Mouse (Mus musculus): ENCODE results near the gene Arhgap35. TPM values are rescaled to one million over a fixed set of nuclear protein-coding genes. Genes with fewer than 3 reads are reported as not detected.
A peak's percentile ranks its signal among the peaks of the same experiment; 100 is the strongest.
"Not testable (repeated sequence)": the region's sequence is repeated elsewhere in the genome, so short reads cannot be mapped to it uniquely, and the experiment has no call there.

Arhgap35 gene
- polyA plus RNA-seq (2014; fragmentation: Nextera tagmentation; extraction: Ambion mirVana), result 29.6 and 30.5 TPM in 2 replicates

DNA sequence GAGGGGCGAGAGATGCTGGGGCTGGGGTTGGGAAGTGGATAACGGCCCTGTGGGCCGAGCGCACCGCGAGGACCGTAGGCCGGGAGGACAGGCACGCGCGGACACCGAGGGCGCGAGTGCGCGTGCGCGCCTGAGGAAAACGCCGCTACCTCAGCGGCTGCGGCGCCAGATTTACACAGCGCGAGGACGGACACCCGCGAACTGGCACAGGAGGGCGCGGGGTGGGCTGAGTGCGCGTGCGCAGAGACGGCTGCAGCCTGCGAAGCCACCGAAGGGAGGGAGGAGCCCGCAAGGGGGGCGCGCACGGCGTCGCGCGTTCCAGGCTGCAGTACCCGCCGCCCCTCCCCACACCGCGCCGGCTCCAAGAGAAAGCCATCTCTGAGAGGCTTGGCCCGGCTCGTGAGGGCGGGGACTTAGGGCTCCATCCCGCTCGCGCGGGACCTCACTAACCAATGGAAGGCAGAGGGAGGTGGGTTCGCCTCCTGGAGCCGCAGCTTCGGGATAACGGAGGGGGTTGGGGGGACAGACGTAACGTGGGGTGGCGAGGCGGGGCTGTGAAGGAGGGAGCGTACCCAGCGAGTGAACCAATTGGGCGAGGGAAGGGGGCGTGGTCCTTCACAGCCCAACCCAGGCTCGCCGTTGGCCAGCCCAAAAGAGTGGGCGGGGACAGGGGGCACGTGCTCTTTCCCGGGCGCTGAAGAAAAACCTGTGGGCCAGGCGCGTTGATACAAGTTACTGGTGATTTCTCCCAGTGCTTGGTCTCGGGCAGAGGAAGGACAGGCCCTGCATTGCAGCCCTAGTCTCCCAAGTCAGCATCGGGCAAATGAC, at the start of gene Arhgap35:
Gene Arhgap35 (minus strand): TSS at position 106 of the 828 bp plus-strand sequence.
- Histone ChIP-seq H3K9me3 (ENCODE audit: low read depth, low read length) (no peaks in the 10 kb centered on the region), H3K9ac (peak within 1 kb of the TSS; percentile 95), H3K4me1 (ENCODE audit: insufficient read depth) (peaks cover 42% of the 10 kb centered on the region), H3K27me3 (ENCODE audit: insufficient read depth, low read length) (no peaks in the 10 kb centered on the region), H3K36me3 (ENCODE audit: insufficient read depth) (no peaks in the 10 kb centered on the region), H3K4me2 (peak within 1 kb of the TSS; percentile 67), H3K27ac (ENCODE audit: low read depth) (peak within 1 kb of the TSS; percentile 100), H3K4me3 (ENCODE audit: low read depth, low read length) (peak within 1 kb of the TSS; percentile 94)
- DNase-seq, result peak; percentile 99
- ATAC-seq (ENCODE audit: insufficient read depth), result peak; percentile 96
- no peak for TF ChIP-seq CTCF (IDR thresholded peaks at IDR 0.05; ENCODE audit: low read depth)
- under 1% methylated on average over 78 of the region's 78 CpGs for WGBS

DNA sequence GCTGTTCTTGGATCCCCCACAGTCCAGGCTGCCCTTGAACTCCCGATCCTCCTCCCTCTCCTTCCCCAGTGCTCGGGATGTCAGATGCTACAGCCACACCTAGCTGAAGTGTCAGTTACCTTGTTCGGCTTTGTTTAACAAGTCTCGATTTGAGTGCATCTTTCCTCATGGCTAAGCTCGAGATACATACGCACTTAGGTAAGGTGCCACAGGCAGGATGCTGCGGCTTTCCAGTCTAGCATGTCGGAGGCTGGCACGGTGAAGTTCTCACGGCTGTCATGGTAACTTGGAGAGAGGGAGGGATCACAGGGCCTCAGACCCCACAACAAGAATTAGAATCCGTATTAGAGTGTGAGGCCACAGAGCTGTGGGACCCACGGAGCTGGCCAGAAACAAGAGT, 29.5 kb upstream of the Arhgap35 start:
- Histone ChIP-seq H3K36me3 (ENCODE audit: insufficient read depth) (no peaks in the 10 kb centered on the region), H3K27ac (ENCODE audit: low read depth) (no peak overlapping the region), H3K4me1 (ENCODE audit: insufficient read depth) (no peaks in the 10 kb centered on the region), H3K9ac (no peak overlapping the region), H3K4me2 (no peak overlapping the region), H3K9me3 (ENCODE audit: low read depth, low read length) (no peaks in the 10 kb centered on the region), H3K27me3 (ENCODE audit: insufficient read depth, low read length) (no peaks in the 10 kb centered on the region), H3K4me3 (ENCODE audit: low read depth, low read length) (no peak overlapping the region)
- TF ChIP-seq CTCF (IDR thresholded peaks at IDR 0.05; ENCODE audit: low read depth), result no peak
- 63% methylated on average over 12 of the region's 12 CpGs for WGBS
- no peak for DNase-seq
- no peak for ATAC-seq (ENCODE audit: insufficient read depth)

DNA sequence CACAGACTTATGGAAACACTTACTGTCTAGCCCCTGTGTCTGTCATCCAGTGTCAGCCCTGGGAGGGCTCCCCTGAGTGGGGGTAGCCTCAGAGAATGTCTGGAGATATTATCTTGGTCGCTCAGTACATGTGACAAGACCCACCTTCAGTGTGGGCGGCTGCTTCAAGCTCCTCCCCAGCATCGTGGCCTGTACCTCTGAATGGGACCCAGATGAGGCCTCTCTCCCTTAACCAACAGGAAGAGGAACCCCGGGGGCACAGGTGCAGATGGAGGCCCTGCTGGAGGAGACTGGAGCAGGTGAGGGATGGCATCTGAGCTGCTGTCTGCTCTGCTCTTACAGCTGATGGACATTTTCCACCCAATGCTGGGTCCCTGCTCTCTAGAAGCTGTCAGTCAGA, 28.3 kb upstream of the Arhgap35 start:
- not testable (repeated sequence) for H3K4me1 ChIP-seq (ENCODE audit: insufficient read depth); ATAC-seq (ENCODE audit: insufficient read depth)

DNA sequence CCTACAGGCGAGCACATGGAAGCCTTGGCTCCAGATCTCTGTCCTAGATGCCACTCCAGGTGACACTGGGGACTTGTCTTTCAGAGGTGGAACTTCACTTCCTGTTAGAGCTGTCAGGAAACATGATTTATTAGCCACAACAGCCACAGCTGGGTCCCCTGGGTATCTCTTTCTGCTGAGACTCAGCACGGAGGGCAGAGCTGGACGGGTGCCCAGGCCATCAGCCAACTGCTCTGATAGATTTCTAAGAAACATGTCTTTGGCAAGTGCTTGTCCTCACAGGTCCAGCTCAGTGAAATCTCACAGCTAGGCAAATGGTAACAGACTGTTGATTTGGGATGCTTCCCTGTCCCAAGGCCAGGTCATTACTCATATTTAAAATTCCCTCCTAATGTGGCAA, 24.2 kb upstream of the Arhgap35 start:
- Histone ChIP-seq H3K9me3 (ENCODE audit: low read depth, low read length) (no peaks in the 10 kb centered on the region), H3K4me3 (ENCODE audit: low read depth, low read length) (no peak overlapping the region), H3K9ac (no peak overlapping the region), H3K36me3 (ENCODE audit: insufficient read depth) (no peaks in the 10 kb centered on the region), H3K4me2 (no peak overlapping the region), H3K27me3 (ENCODE audit: insufficient read depth, low read length) (no peaks in the 10 kb centered on the region), H3K27ac (ENCODE audit: low read depth) (no peak overlapping the region), H3K4me1 (ENCODE audit: insufficient read depth) (no peaks in the 10 kb centered on the region)
- no peak for TF ChIP-seq CTCF (IDR thresholded peaks at IDR 0.05; ENCODE audit: low read depth)
- DNase-seq, result peak; percentile 68
- 55% methylated on average over 3 of the region's 3 CpGs for WGBS
- ATAC-seq (ENCODE audit: insufficient read depth), result peak; percentile 24; the same call in 1 of the 2 replicates

More for the DNA sequence above, 28.3 kb upstream of the Arhgap35 start:
- not testable (repeated sequence) for DNase-seq; H3K27me3 ChIP-seq (ENCODE audit: insufficient read depth, low read length); H3K9me3 ChIP-seq (ENCODE audit: low read depth, low read length); H3K27ac ChIP-seq (ENCODE audit: low read depth); H3K4me2 ChIP-seq; H3K4me3 ChIP-seq (ENCODE audit: low read depth, low read length); H3K9ac ChIP-seq; H3K36me3 ChIP-seq (ENCODE audit: insufficient read depth)
- WGBS, result 37% methylated on average over 3 of the region's 4 CpGs

DNA sequence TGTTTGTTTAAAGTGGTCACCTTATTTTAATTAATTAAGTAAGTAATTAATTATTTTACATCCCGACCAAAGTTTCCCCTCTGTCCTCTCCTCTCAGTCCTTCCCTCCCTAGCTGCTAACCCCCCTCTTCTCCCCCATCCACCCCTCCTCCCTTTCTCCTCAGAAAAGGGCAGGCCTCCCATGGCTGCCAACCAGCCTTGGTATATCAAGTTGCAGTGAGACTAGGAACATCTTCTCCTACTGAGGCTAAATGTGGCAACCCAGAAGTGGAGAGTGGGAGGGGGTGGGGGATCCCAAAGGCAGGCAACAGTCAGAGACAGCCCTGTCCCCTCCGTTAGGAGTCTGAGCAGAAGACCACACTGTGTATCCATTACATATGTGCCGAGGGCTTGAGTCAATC, 20.3 kb upstream of the Arhgap35 start:
- ATAC-seq (ENCODE audit: insufficient read depth), result no peak

DNA sequence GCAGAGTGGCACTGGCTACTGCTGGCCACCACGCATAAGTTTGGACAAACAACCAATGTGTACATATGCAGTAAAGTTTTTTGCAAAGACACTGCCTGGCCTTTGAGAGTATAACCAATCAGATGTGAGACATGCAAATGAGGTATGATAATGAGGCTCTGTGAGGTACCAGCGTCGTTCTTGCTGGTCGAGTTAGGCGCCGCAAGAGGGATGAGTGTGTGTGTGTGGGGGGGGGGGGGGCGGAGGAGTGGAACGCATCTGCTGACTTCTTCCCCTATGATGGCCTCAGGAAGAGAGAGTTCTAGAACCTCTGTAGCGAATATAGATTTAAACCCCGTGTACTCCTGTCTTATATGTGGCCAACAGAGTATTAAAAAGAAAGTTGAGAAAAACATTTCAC, 19.1 kb upstream of the Arhgap35 start:
- H3K9ac ChIP-seq; H3K36me3 ChIP-seq (ENCODE audit: insufficient read depth); H3K4me1 ChIP-seq (ENCODE audit: insufficient read depth); H3K4me3 ChIP-seq (ENCODE audit: low read depth, low read length); H3K27me3 ChIP-seq (ENCODE audit: insufficient read depth, low read length); H3K27ac ChIP-seq (ENCODE audit: low read depth); H3K9me3 ChIP-seq (ENCODE audit: low read depth, low read length); H3K4me2 ChIP-seq: not testable (repeated sequence)
- WGBS, result 11% methylated on average over 10 of the region's 10 CpGs
- peak; percentile 50 for DNase-seq
- peak; percentile 71; the same call in 1 of the 2 replicates for ATAC-seq (ENCODE audit: insufficient read depth)

More for the DNA sequence above, 20.3 kb upstream of the Arhgap35 start:
- no peaks in the 10 kb centered on the region for H3K9me3 ChIP-seq (ENCODE audit: low read depth, low read length)
- no peak for DNase-seq
- no peaks in the 10 kb centered on the region for H3K27me3 ChIP-seq (ENCODE audit: insufficient read depth, low read length)
- H3K9ac ChIP-seq, result no peak overlapping the region
- TF ChIP-seq CTCF (IDR thresholded peaks at IDR 0.05; ENCODE audit: low read depth), result no peak
- H3K36me3 ChIP-seq (ENCODE audit: insufficient read depth), result no peaks in the 10 kb centered on the region
- 48% methylated on average over 3 of the region's 3 CpGs for WGBS
- no peak overlapping the region for H3K4me3 ChIP-seq (ENCODE audit: low read depth, low read length)
- H3K27ac ChIP-seq (ENCODE audit: low read depth), result no peak overlapping the region
- no peak overlapping the region for H3K4me2 ChIP-seq
- no peaks in the 10 kb centered on the region for H3K4me1 ChIP-seq (ENCODE audit: insufficient read depth)

GRCm38 (mm10) chr7:16631932-16632331, 17.1 kb upstream of the Arhgap35 start:
- TF ChIP-seq CTCF (IDR thresholded peaks at IDR 0.05; ENCODE audit: low read depth), result no peak
- 61% methylated on average over 4 of the region's 4 CpGs for WGBS
- H3K4me2 ChIP-seq, result no peak overlapping the region

More at GRCm38 (mm10) chr7:16631932-16632331, 17.1 kb upstream of the Arhgap35 start:
- Histone ChIP-seq H3K4me3 (ENCODE audit: low read depth, low read length) (no peak overlapping the region), H3K27me3 (ENCODE audit: insufficient read depth, low read length) (no peaks in the 10 kb centered on the region), H3K9me3 (ENCODE audit: low read depth, low read length) (no peaks in the 10 kb centered on the region), H3K9ac (no peak overlapping the region), H3K4me1 (ENCODE audit: insufficient read depth) (no peaks in the 10 kb centered on the region), H3K27ac (ENCODE audit: low read depth) (no peak overlapping the region), H3K36me3 (ENCODE audit: insufficient read depth) (no peaks in the 10 kb centered on the region)
- no peak for ATAC-seq (ENCODE audit: insufficient read depth)
- DNase-seq, result no peak
